Mouse (Mus musculus): Measurements from ENCODE around the gene Farsa. TPM values are rescaled to one million over a fixed set of nuclear protein-coding genes. Genes with fewer than 3 reads are reported as not detected.

Gene Farsa
- polyA plus RNA-seq, 1 experiment from 2014 or later, result 44.3 TPM

GRCm38 (mm10) chr8:84847684-84848435 is 8.9 kb upstream of the Farsa start:
- peak overlapping the region; percentile 53; the same call in 1 of the 2 replicates for H3K4me3 ChIP-seq (ENCODE audit: low read depth, low read length)
- peak overlapping the region; percentile 78; the same call in 1 of the 2 replicates for H3K27ac ChIP-seq (replicated peaks)
- no peak for ATAC-seq (ENCODE audit: low FRiP score, low TSS enrichment)
- H3K36me3 ChIP-seq (ENCODE audit: control insufficient read depth, insufficient read depth, low read length), result peaks cover 17% of the 10 kb centered on the region
- no peak for DNase-seq (ENCODE audit: low spot score)
- H3K9me3 ChIP-seq (ENCODE audit: control insufficient read depth, low read length), result no peaks in the 10 kb centered on the region
- H3K9ac ChIP-seq (ENCODE audit: low read length), result peak overlapping the region; percentile 75; the same call in 1 of the 2 replicates
- H3K4me1 ChIP-seq (replicated peaks; ENCODE audit: control insufficient read depth, insufficient read depth), result peaks cover 7% of the 10 kb centered on the region; the same call in 1 of the 2 replicates
- 40% methylated on average over 6 of the region's 6 CpGs for WGBS
- TF ChIP-seq EP300 (optimal IDR thresholded peaks at IDR 0.05) (no peak), CTCF (IDR thresholded peaks at IDR 0.05; ENCODE audit: low read depth) (no peak)
- no peaks in the 10 kb centered on the region for H3K27me3 ChIP-seq (ENCODE audit: control insufficient read depth, insufficient read depth, low read length)
- peak overlapping the region; percentile 74 for H3K4me2 ChIP-seq (replicated peaks; ENCODE audit: low read depth)

- 89% methylated on average over 3 of the region's 3 CpGs for WGBS
Observed at GRCm38 (mm10) chr8:84856434-84856833, 355 bp upstream of the Farsa start.

DNA sequence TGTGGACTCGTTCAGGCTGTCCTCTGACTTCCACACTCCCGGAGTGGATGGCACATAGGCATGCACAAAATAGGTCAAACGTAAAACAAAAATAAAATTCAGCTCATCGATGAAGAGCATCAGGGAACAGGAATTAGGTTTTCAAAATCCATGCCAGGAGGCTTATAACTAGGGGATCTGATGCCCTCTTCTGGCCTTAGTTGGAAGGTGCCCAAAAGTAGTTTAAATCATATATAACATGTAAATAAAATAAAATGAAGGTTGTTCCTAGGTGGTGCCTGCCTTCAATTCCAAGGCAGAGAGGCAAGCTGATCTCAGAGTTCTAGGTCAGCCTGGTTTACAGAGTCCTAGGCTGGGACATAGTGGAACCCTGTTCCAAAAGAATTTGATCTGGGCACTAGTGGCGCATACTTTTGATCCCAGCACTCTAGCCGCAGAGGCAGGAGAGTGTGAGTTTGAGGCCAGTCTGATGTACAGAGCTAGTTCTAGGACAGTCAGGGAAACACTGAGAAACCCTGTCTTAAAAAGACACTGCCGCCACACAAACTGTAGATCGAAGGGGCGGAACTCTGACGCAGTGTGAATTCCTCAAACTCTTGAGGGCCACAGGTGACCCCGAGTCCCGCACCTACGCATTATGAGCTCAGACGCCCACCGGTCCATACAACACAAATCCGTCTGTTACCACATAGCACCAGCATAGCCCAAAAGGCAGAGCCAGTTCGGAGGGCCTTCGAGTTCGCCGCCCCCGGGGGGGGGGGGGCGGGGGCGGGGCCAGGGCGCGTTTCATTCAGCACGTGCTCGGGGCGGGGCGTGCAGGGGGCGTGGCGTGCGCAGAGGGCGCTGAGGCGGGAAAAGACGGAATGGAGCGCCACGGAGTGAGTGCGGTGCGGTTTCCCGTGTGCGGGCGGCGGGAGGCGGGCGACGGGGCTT is 14.9 kb downstream of the Farsa start, which contains the start of gene Syce2:
TSS of gene Syce2 (plus strand) at position 736 of the 933 bp plus-strand sequence.
- TF ChIP-seq EP300 (optimal IDR thresholded peaks at IDR 0.05) (no peak), CTCF (IDR thresholded peaks at IDR 0.05; ENCODE audit: low read depth) (peak; percentile 60)
- H3K36me3 ChIP-seq (ENCODE audit: control insufficient read depth, insufficient read depth, low read length), result peaks cover 22% of the 10 kb centered on the region
- H3K9me3 ChIP-seq (ENCODE audit: control insufficient read depth, low read length), result no peaks in the 10 kb centered on the region
- WGBS, result 14% methylated on average over 34 of the region's 46 CpGs
- no peaks in the 10 kb centered on the region for H3K27me3 ChIP-seq (ENCODE audit: control insufficient read depth, insufficient read depth, low read length)
- peak within 1 kb of the TSS; percentile 99 for H3K4me2 ChIP-seq (replicated peaks; ENCODE audit: low read depth)
- H3K9ac ChIP-seq (ENCODE audit: low read length), result peak within 1 kb of the TSS; percentile 64
- H3K4me3 ChIP-seq (ENCODE audit: low read depth, low read length), result peak within 1 kb of the TSS; percentile 46
- H3K4me1 ChIP-seq (replicated peaks; ENCODE audit: control insufficient read depth, insufficient read depth), result peaks cover 5% of the 10 kb centered on the region
- H3K27ac ChIP-seq (replicated peaks), result no peak within 1 kb of the TSS; the same call in 1 of the 2 replicates
- peak; percentile 61 for ATAC-seq (ENCODE audit: low FRiP score, low TSS enrichment)
- DNase-seq (ENCODE audit: low spot score), result peak; percentile 89

More at GRCm38 (mm10) chr8:84856434-84856833, 355 bp upstream of the Farsa start:
- no peaks in the 10 kb centered on the region for H3K9me3 ChIP-seq (ENCODE audit: control insufficient read depth, low read length)
- H3K27ac ChIP-seq (replicated peaks), result no peak overlapping the region
- H3K4me2 ChIP-seq (replicated peaks; ENCODE audit: low read depth), result no peak overlapping the region
- DNase-seq (ENCODE audit: low spot score) (no peak), ATAC-seq (ENCODE audit: low FRiP score, low TSS enrichment) (peak; percentile 7)
- H3K27me3 ChIP-seq (ENCODE audit: control insufficient read depth, insufficient read depth, low read length), result no peaks in the 10 kb centered on the region
- H3K36me3 ChIP-seq (ENCODE audit: control insufficient read depth, insufficient read depth, low read length), result no peaks in the 10 kb centered on the region; the same call in 1 of the 2 replicates
- H3K9ac ChIP-seq (ENCODE audit: low read length), result no peak overlapping the region
- H3K4me1 ChIP-seq (replicated peaks; ENCODE audit: control insufficient read depth, insufficient read depth), result peaks cover 10% of the 10 kb centered on the region
- TF ChIP-seq EP300 (optimal IDR thresholded peaks at IDR 0.05) (no peak), CTCF (IDR thresholded peaks at IDR 0.05; ENCODE audit: low read depth) (no peak)
- H3K4me3 ChIP-seq (ENCODE audit: low read depth, low read length), result no peak overlapping the region

DNA sequence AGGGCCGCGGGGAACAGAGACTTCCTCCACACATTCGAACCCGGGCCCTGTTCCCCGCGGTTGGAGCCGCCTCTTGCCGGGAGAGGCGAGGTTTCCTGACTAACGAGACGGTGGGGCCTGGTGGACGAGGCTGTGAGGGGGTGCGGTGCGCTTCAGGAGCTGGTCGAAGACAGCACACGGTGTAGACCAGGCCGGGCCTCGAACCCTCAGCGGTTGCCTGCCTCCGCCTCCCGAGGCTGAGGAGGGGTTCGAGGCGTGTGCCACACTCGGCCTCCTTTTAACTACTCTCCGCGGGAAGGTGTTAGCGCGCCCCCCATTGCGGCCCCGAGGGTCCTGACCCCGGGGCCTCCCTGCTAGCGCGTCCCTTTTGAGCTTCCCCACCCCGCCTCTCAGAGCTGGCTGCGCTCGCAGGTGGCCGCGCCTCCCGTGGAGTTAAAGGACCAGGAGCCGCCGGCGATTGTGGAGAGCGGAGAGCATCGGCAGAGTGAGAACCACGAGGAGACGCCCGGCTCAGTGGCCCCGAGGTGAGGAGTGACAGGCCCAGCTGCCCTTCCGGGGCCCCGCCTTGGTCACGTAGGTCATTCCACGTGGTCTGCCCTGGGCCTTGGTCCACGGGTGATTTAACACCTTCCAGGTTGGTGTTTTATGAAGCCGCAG is 15.6 kb downstream of the Farsa start:
- Histone ChIP-seq H3K9ac (ENCODE audit: low read length) (peak overlapping the region; percentile 64), H3K27me3 (ENCODE audit: control insufficient read depth, insufficient read depth, low read length) (no peaks in the 10 kb centered on the region), H3K4me3 (ENCODE audit: low read depth, low read length) (peak overlapping the region; percentile 46), H3K36me3 (ENCODE audit: control insufficient read depth, insufficient read depth, low read length) (peaks cover 18% of the 10 kb centered on the region), H3K4me2 (replicated peaks; ENCODE audit: low read depth) (peak overlapping the region; percentile 99), H3K4me1 (replicated peaks; ENCODE audit: control insufficient read depth, insufficient read depth) (peaks cover 5% of the 10 kb centered on the region), H3K9me3 (ENCODE audit: control insufficient read depth, low read length) (no peaks in the 10 kb centered on the region), H3K27ac (replicated peaks) (no peak overlapping the region; the same call in 1 of the 2 replicates)
- TF ChIP-seq CTCF (IDR thresholded peaks at IDR 0.05; ENCODE audit: low read depth) (no peak), EP300 (optimal IDR thresholded peaks at IDR 0.05) (no peak)
- ATAC-seq (ENCODE audit: low FRiP score, low TSS enrichment) (peak; percentile 69), DNase-seq (ENCODE audit: low spot score) (peak; percentile 70)
- WGBS, result 2% methylated on average over 45 of the region's 54 CpGs

DNA sequence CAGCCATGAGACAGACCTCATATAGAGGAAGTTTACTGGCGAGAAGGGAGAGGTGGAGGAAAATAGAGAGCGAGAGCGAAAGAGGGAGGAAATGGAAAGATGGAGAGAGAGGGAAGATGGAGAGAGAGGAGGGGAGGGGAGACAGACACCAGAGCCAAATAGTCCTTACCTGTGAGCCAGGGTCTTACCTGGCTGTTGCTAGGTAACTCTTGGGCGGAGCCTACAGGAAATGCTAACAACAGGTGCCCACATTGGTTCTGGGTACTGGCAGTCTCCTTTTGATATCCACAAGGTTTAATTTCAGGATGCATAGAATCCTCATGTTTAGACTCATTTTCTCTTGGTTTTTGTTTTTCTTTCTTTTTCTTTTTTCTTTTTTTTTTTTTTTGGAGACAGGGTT is 16.2 kb downstream of the Farsa start:
- H3K4me3 ChIP-seq (ENCODE audit: low read depth, low read length), result peak overlapping the region; percentile 46; the same call in 1 of the 2 replicates
- no peak for TF ChIP-seq EP300 (optimal IDR thresholded peaks at IDR 0.05)
- TF ChIP-seq CTCF (IDR thresholded peaks at IDR 0.05; ENCODE audit: low read depth), result no peak
- DNase-seq (ENCODE audit: low spot score) (no peak), ATAC-seq (ENCODE audit: low FRiP score, low TSS enrichment) (no peak)
- 68% methylated on average over 4 of the region's 4 CpGs for WGBS
- no peaks in the 10 kb centered on the region for H3K9me3 ChIP-seq (ENCODE audit: control insufficient read depth, low read length)
- peak overlapping the region; percentile 99 for H3K4me2 ChIP-seq (replicated peaks; ENCODE audit: low read depth)
- no peaks in the 10 kb centered on the region for H3K27me3 ChIP-seq (ENCODE audit: control insufficient read depth, insufficient read depth, low read length)
- no peak overlapping the region for H3K9ac ChIP-seq (ENCODE audit: low read length)
- no peak overlapping the region for H3K27ac ChIP-seq (replicated peaks)
- peaks cover 12% of the 10 kb centered on the region for H3K36me3 ChIP-seq (ENCODE audit: control insufficient read depth, insufficient read depth, low read length)
- H3K4me1 ChIP-seq (replicated peaks; ENCODE audit: control insufficient read depth, insufficient read depth), result peaks cover 5% of the 10 kb centered on the region
